Mouse (Mus musculus): Measurements from ENCODE around the gene Pou4f1.

The Pou4f1 gene

GRCm38 (mm10) chr14:104456976-104457375 is 10.8 kb downstream of the Pou4f1 start:
- no peak for DNase-seq (ENCODE audit: low spot score)

- no peak for DNase-seq (ENCODE audit: low spot score)
Observed at GRCm38 (mm10) chr14:104453824-104454223, 14.0 kb downstream of the Pou4f1 start.

- DNase-seq (ENCODE audit: low spot score), result no peak
Observed at GRCm38 (mm10) chr14:104434293-104434692, 33.5 kb downstream of the Pou4f1 start.

- DNase-seq (ENCODE audit: low spot score), result no peak
Observed at GRCm38 (mm10) chr14:104430819-104431218, 37.0 kb downstream of the Pou4f1 start.

GRCm38 (mm10) chr14:104423688-104424470 is 43.9 kb downstream of the Pou4f1 start:
- no peak for DNase-seq (ENCODE audit: low spot score)

Measured in yolk sac, embryonic 10.5 days (tissue).